Mouse (Mus musculus): Measurements from ENCODE around the gene Tmem151a.
A peak's percentile ranks its signal among the peaks of the same experiment; 100 is the strongest.
"Not testable (repeated sequence)": the region's sequence is repeated elsewhere in the genome, so short reads cannot be mapped to it uniquely, and the experiment has no call there.

The Tmem151a gene

DNA sequence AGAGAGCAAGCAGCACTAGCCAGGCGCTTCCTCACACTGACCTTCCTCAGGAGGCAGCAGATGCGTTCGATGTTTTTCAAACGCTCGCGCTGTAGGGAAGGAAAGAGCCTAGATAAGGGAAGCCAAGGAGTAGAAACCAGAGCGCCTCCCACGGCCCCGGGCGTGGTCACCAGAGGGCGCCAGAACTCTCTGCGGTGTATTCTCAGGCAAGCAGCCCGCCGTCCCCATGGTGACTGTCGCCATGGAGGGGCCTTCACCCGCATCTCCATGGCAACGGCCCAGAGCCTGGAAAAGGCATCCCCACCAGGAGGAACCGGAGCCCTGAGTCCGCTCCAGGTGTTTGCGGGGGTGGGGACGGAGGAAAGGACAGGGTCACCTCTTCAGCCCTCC lies 8.9 kb upstream of the Tmem151a start:
- DNase-seq (ENCODE audit: low spot score), result peak; percentile 91

DNA sequence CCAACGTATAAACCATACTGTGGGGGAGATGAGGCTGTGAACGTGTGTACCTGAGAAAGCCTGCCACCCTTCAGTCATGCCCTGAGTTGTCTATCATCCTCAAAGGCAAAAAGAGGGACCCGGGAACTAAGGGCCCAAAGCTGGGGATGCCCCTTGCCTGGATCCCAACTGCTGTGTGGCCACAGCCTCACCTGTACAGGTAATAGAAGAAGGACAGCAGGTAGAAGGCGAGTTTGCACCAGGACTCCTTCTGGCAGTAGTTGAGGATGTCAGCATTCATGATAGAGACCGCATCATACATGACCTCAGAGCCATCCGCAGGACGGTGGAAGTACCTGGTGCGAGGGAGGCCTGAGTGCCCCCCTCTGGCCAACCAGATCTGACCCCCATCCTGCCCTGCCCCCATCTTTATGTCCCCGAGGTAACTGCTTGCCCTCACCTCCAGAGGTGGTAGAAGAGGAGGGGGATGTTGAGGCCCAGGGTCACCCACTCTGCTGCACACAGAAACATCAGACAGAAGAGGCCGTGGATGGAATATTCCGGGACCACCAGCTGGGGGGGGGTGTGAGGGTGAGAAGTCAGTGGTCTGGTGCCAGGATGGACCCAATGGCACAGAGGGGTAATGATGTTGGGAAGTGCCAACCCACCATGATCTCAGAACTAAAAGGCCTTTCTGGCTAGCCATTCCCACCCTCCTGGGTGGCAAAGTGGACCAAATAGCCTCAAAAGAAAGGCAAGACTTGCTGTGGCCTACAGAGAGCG lies 8.3 kb upstream of the Tmem151a start:
- no peak for DNase-seq (ENCODE audit: low spot score)

DNA sequence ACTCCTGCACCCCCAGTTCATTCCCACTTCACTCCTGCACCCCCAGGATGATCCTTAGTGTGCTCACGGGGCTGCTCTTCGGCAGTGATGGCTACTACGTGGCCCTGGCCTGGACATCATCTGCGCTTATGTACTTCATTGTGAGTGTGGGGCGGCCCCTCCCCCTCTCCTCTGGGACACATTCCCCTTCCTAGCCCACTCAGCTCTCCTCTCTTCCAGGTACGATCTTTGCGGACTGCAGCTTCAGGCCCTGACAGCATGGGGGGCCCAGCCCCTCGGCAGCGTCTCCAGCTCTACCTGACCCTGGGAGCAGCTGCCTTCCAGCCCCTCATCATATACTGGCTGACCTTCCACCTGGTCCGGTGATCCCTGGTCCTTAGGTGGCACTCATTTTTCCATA lies 6.8 kb upstream of the Tmem151a start:
- DNase-seq (ENCODE audit: low spot score), result no peak

DNA sequence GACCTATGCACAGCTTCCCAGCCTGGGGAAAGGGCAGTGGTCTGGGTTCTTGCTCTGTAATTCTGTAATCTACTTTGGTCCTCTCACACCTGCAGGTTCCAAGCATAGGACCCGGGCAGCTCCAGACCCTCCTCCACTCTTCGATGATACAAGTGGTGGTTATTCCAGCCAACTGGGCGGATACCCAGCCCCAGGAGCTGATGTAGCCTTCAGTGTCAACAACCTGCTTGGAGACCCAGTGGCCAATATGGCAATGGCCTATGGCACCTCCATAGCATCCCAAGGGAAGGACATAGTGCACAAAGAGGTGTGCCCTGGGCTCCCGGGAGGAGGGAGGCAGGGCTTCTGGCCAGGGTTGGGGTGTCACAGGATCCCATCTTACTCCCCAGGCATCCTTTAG lies 4.0 kb upstream of the Tmem151a start:
- DNase-seq (ENCODE audit: low spot score), result no peak

DNA sequence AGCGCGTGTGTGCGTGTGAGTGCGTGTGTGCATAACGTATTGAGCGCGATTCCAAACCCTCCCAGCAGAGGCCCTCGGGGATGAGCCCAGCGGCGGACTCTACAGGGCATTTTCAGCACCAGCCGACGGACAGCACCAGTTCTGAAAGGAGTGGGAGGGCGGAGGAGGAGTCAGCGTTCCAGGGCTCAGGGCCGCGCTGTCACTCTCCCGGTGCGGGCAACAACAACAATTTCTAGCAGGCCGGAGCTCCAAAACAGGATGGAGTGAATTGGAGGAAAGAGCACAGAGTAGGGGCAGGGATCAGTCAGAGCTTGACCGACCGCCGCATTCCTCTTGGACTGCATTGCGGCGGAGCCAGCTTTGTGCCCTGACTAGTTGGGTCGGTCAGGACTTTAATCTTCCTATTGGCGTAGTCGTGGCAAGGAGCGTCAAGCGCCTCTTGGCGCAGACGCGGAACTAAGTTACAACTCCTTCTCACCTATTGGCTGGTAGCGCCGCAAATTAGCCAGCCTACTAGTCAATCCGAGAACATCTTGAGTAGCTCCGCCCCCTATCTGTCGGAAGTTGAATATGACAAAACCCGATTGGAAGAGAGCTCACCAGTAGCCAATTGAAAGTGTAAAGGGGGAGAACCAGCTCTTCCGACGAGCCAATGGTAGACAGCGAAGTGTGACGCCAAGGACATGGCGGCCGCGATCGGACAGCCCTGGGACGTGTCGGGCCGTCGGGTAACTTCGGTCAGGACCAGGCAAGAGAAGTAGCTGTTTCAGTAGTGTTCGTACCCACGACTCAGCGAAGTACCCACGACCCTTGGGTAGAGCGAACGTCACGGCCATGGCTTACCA lies 2.8 kb upstream of the Tmem151a start, which contains the start of gene Yif1a:
Gene Yif1a (plus strand): TSS at position 655 of the 845 bp plus-strand sequence.
- DNase-seq (ENCODE audit: low spot score), result peak; percentile 95

DNA sequence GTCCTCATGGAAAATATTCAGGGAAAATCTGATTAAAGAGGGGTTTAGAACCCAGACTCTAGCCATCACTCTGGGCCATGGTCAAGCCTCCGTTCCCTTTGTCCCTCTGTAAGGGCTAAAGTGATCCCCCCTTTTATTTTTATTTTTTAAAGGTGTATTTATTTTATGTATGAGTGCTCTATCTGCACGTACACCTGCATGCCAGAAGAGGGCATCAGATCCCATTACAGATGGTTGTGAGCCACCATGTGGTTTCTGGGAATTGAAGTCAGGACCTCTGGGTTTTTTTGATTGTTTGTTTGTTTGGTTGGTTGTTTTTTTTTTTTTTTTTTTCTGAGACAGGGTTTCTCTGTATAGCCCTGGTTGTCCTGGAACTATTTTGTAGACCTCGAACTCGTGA lies 1.2 kb upstream of the Tmem151a start:
- not testable (repeated sequence) for DNase-seq (ENCODE audit: low spot score)

DNA sequence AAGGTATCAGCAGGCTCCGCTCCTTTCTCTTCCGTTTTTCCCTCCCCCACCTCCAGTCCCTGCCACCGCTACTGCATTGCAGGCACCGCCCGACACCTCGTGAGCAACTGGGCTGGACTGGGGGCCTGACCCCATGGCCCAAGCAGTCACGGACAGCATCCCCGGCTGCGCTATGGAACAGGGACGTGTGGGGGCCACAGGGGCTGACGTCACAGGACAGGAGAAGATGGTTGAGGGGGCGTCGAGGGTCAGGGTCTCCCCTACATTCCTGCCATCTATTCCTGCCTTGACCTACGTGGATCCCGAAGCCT lies 542 bp downstream of the Tmem151a start:
- DNase-seq (ENCODE audit: low spot score), result no peak

DNA sequence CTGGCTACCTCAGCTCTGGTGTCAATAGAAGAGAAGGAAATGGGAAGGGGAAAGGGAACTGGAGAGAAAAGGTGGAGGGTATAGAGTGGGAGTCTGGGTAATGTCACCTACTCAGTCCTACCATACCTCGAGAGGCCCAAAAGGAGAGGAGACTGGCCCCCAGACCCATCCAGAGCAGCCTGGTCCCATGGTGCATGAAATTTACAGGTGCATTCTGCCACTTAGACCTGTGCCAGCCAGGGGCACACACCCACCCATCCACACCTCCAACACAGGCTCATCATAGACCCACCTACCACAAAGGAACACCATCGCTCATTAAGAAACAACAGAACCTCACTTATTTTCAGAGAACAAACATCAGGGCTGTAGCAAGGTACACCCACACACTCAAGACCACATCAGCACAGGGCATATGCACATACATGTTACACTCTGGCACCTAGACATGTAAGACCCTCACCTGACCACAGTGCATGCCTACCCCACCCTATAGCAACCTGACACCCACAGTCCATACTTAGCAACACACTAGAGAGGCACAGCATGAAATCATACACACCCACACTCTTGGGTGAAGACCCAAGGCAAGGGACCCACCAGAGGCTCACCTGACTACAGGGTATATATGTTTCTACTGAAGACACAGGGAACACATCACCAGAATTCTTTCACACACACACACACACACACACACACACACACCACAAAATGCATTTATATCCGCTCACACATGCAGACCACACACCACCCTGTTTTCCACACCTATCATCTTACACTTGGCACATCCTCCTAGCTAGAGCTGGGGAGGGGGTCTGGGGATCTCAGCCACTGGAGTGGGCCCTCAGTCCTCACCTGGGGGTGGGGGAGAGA lies 1.1 kb downstream of the Tmem151a start:
- DNase-seq (ENCODE audit: low spot score), result no peak

DNA sequence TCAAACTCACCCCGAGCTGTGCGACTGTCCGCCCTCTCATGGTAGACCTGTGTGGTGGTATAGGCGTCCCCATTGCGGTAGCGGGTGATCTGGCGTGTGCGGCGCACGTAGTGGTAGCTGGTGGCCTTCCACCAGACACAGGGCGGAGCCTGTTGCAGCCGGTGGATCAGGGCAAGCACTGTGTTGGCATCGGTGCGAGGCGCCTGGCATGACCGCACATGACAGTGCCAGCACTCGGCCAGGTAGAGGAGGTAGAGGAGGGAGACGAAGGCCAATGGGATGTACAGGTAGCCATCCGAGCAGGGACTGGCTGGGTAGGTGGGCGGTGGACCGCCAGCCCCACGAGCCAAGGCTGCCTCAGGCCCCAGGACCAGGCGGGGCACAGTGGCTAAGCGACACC lies 2.7 kb downstream of the Tmem151a start:
- no peak for DNase-seq (ENCODE audit: low spot score)

DNA sequence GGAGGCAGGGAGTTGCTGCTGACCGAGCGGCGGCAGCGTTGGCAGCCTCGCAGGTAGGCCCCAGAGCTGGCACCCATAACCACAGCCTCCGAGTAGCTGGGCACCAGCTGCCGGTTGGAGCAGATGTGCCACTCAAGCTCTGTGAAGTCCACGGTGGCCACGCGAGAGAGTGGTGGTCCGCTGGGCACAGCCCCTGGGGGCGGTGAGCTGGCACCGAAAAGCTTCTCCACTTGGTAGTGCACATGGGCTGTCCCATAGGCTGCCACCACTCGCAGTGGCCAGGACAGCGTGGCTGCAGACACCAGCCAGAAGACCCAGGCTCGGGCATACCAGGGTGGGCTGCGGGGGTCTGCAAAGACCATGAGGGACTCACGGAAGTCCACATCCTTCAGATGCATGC lies 3.3 kb downstream of the Tmem151a start:
- DNase-seq (ENCODE audit: low spot score), result no peak

DNA sequence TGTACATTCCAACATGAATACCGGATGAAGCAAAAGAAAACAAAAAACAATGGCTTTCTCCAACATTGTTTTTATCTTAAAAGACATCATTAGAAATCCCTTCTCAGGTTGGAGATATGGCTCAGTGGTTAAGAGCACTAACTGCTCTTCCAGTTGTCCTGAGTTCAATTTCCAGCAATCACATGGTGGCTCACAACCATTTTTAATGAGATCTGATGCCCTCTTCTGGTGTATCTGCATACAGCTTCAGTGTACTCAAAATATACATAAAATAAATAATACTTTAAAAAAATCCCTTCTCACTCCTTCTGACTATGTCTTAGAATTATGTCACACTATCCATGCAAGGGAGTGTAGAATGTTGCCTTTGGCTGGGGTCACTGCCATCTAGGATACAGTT lies 6.1 kb downstream of the Tmem151a start:
- DNase-seq (ENCODE audit: low spot score), result no peak

DNA sequence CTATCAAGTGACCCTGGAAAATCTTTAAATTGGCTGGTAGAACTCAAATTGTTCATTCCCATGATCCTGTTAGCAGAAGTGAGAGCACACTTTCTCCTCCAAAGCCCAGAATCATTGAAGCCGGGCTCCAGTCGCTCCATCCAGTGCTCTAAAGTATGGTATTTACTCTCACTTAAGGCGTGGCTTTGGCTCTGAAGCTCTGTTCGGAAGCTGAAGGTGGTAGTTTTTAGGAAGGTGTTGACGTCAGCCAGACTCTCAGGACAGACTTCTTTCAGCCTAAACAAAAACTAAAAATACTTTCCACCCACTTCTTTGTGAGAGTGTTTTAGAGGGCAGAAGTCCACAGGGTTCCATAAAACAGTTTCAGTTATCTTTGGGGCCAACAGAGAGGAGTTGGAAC lies 11.8 kb downstream of the Tmem151a start:
- DNase-seq (ENCODE audit: low spot score), result no peak

DNA sequence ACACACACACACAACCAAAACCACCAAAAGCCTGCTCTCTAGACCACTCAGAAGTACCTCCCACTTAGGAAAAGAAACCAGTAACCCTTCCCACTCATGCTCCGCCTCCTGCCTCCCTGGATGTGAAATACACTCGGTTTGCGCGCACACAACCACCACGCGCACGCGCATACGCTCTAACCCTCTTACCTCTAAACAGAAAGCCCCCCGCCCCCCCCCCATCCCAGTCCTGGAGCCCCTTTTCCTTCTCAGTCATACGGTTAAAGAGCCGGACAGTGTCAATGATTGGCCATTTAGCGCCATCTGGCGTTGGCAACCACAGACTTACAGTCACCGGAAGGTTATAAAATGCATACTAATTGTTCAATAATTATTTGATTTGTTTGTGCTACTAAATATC lies 12.3 kb downstream of the Tmem151a start:
- DNase-seq (ENCODE audit: low spot score), result peak; percentile 70

DNA sequence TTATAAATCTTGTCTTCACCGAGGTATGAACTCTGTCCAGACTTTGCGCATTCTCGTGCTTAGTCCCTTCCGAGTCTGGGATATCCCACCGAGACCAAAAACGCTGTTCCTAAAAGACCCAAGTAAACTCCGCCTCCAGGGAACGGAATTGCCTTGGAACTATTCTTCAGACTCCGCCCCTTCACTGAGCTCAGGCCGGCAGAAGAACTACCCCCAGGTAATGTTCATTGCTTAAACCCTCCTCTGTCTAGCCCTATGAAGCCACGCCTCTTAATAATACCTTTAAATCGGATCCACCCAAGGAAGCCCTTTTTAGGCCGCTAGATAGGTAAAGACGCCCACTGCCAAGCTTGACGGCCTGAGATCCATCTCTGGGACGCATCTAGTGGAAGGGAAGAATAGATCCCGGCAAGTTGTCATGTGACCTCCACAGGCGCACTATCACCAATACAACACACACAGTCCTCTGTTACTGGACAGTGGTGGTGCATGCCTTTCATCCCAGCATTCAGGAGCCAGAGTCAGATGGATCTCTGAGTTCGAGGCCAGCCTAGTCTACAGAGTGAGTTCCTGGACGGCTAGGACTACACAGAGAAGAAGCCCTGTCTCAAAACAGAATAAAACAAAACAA lies 12.8 kb downstream of the Tmem151a start:
- no peak for DNase-seq (ENCODE audit: low spot score)

DNA sequence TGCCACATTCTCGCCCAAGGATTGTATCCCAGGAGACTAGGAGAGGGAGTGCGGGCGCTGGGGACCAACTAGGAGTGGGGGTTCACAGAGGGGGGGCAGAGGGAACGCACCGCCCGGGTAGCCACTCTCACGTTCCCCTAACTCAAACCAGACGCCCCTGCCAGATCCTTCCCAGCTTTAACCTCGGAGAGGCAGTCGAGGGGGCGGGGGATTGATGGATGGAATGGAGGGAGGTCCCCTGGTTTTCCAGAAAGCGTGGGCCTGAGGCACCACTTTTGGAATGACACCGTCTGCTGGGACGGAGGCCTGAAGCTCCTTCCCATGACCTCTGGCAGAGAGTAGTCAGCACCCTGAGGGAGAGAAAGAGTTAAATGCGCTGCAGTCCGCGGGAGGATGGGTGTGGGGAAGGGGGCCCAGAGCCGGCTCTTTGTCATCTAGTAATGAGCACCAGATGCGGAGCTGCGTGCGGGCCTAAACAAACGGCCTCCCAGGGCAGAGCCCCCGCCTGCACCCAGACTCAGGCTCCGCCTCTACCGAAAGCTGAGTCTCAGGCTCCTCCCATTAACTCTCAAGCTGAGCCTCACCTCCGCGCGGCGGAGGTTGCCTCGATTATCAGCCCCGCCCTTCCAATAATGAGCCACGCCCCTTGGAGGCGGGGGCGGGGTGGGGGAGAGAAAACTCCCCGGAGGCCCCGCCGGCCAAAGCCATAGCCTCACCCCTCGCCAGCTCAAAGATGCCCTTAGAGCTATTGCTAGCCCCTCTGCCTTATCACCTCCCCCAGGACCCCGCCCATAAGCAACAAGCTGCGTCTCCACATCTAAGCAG lies 13.6 kb downstream of the Tmem151a start:
- DNase-seq (ENCODE audit: low spot score), result peak; percentile 85

DNA sequence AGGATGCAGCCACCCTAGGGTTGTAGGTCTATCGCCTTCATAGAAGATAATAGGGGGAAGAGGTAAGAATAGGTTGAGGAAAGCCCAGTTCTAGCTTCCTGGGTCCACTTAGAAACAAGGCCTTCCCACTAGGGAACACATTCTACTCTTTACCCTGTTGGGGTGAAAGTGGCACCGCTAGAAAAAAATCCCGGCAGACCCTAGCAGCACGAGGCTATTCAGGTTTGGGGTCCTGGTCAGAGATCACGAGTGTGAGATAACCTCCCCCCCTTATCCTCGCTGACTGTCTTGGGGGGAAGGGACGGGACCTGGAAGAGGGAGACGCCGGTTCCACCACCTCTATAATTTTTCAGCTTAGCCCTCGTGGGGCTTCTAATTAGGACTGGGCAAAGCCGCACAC lies 14.3 kb downstream of the Tmem151a start:
- no peak for DNase-seq (ENCODE audit: low spot score)

DNA sequence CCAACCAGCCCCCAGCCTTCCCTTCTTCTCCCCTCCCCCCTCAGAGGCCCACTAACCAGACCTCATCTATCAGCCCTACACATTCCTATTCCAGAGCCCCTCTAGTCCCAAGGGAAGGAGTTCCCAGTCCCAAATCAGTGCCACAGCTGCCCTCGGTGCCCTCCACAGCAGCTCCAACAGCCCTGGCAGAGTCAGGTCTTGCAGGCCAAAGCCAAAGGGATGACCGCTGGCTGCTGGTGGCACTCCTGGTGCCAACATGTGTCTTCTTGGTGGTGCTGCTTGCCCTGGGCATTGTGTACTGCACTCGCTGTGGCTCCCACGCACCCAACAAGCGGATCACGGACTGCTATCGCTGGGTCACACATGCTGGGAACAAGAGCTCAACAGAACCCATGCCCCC lies 15.4 kb downstream of the Tmem151a start:
- no peak for DNase-seq (ENCODE audit: low spot score)

DNA sequence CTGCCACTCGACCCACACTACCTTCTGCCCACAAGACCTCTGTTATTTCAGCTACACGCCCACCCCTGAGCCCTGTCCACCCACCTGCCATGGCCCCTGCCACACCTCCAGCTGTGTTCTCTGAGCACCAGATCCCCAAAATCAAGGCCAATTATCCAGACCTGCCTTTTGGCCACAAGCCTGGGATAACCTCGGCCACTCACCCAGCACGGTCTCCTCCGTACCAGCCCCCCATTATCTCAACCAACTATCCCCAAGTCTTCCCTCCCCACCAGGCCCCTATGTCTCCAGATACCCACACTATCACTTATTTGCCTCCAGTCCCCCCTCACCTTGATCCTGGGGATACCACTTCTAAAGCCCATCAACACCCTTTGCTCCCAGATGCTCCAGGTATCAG lies 15.8 kb downstream of the Tmem151a start:
- no peak for DNase-seq (ENCODE audit: low spot score)

DNA sequence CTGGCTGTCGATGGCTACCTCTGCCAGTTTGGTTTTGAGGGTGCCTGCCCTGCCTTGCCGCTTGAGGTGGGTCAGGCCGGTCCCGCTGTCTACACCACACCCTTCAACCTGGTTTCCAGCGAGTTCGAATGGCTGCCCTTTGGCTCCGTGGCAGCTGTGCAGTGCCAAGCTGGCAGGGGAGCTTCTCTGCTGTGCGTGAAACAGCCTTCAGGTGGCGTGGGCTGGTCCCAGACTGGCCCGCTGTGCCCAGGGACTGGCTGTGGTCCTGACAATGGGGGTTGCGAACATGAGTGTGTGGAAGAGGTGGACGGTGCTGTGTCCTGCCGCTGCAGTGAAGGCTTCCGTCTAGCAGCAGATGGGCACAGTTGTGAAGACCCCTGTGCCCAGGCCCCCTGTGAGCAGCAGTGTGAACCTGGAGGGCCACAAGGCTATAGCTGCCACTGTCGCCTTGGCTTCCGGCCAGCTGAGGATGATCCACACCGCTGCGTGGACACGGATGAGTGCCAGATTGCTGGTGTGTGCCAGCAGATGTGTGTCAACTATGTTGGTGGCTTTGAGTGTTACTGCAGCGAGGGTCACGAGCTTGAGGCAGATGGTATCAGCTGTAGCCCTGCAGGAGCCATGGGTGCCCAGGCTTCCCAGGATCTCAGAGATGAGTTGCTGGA lies 16.6 kb downstream of the Tmem151a start:
- DNase-seq (ENCODE audit: low spot score), result no peak

DNA sequence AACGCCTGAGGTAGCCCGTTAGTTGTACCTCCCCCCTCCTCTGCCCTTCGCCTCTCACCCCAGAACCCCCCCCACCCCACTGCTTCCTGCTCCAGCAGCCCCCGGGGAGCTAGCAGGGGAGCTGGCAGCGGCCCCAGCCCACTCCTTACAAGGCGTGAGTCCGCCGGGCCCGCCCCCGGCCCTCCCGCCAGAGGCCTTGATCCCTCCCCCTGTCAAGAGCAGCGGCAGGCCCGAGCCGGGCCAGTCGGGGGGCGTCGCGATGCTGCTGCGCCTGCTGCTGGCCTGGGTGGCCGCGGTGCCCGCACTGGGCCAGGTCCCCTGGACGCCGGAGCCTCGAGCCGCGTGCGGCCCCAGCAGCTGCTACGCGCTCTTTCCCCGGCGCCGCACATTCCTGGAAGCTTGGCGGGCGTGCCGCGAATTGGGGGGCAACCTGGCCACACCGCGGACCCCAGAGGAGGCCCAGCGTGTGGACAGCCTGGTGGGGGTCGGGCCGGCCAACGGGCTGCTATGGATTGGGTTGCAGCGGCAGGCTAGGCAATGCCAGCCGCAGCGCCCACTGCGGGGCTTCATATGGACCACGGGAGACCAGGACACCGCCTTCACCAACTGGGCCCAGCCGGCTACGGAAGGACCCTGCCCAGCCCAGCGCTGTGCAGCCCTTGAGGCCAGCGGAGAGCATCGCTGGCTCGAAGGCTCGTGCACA lies 17.3 kb downstream of the Tmem151a start, which contains the start of gene Cd248:
Gene Cd248 (plus strand): TSS at position 212 of the 703 bp plus-strand sequence.
- DNase-seq (ENCODE audit: low spot score), result peak; percentile 80

Data from urinary bladder, postnatal 14 days (tissue).